Mouse (Mus musculus) mouse embryonic stem cell (cell line): ENCODE measurements at regions not wholly inside any gene's neighbourhood (a gene's known extent, or its start where the extent isn't known, plus 50 kb on each side); places are given as distances from the start of the nearest gene placed in this dataset.

Source experiments
- in situ Hi-C, 2 experiments: fragments of 300-500 bp; cut with MboI; formaldehyde crosslinking; loops; 1 replicate in 1 of 2; 3 replicates in 1 of 2; pipeline ENCODE4 v1.14.3; 2019 to 2020; ENCODE audit warnings: low sequenced_read_pairs in 2 of 2, low pct_unique_long_range_greater_than_20kb in 1 of 2, mixed read lengths in 1 of 2; ENCODE audit not compliant: unreplicated experiment in 1 of 2

- in situ Hi-C loops = no loop called here
Observed at GRCm38 (mm10) chr6:22452203-22452602, 96.2 kb upstream of the Fam3c start.

GRCm38 (mm10) chr6:22450501-22450900 lies 94.5 kb upstream of the Fam3c start:
- in situ Hi-C loops = no loop called here

GRCm38 (mm10) chr6:22448906-22449305 lies 92.9 kb upstream of the Fam3c start:
- in situ Hi-C loops = loop anchor here in 1 of 2 experiments (10.0 kb wide), 1 partner anchor 124 kb away; no protein-coding TSS in a partner anchor

- in situ Hi-C loops = loop anchor here in 1 of 2 experiments (10.0 kb wide), 1 partner anchor 123 kb away; no protein-coding TSS in a partner anchor
Observed at GRCm38 (mm10) chr6:22447636-22448035, 91.6 kb upstream of the Fam3c start.

- in situ Hi-C loops = loop anchor here in 1 of 2 experiments (10.0 kb wide), 1 partner anchor 122 kb away; no protein-coding TSS in a partner anchor
Observed at GRCm38 (mm10) chr6:22446621-22447310, 90.7 kb upstream of the Fam3c start.

GRCm38 (mm10) chr6:22444856-22445255 lies 88.8 kb upstream of the Fam3c start:
- in situ Hi-C loops = loop anchor here in 1 of 2 experiments (10.0 kb wide), 1 partner anchor 120 kb away; no protein-coding TSS in a partner anchor

- in situ Hi-C loops = loop anchor here in 1 of 2 experiments (10.0 kb wide), 1 partner anchor 119 kb away; no protein-coding TSS in a partner anchor
Observed at GRCm38 (mm10) chr6:22444220-22444619, 88.2 kb upstream of the Fam3c start.

- in situ Hi-C loops = loop anchor here in 1 of 2 experiments (10.0 kb wide), 1 partner anchor 119 kb away; no protein-coding TSS in a partner anchor
Observed at GRCm38 (mm10) chr6:22443573-22443972, 87.5 kb upstream of the Fam3c start.

- in situ Hi-C loops = loop anchor here in 1 of 2 experiments (10.0 kb wide), 1 partner anchor 118 kb away; no protein-coding TSS in a partner anchor
Observed at GRCm38 (mm10) chr6:22443170-22443569, 87.1 kb upstream of the Fam3c start.

GRCm38 (mm10) chr6:22442591-22442990 lies 86.5 kb upstream of the Fam3c start:
- in situ Hi-C loops = loop anchor here in 1 of 2 experiments (10.0 kb wide), 1 partner anchor 118 kb away; no protein-coding TSS in a partner anchor

- in situ Hi-C loops = loop anchor here in 1 of 2 experiments (10.0 kb wide), 1 partner anchor 115 kb away; no protein-coding TSS in a partner anchor
Observed at GRCm38 (mm10) chr6:22439871-22440270, 83.8 kb upstream of the Fam3c start.

GRCm38 (mm10) chr6:22429026-22429425 lies 73.0 kb upstream of the Fam3c start:
- in situ Hi-C loops = no loop called here

GRCm38 (mm10) chr6:22424161-22424807 lies 68.2 kb upstream of the Fam3c start:
- in situ Hi-C loops = no loop called here

GRCm38 (mm10) chr6:22423070-22423980 lies 67.3 kb upstream of the Fam3c start:
- in situ Hi-C loops = no loop called here

GRCm38 (mm10) chr6:22421551-22421950 lies 65.5 kb upstream of the Fam3c start:
- in situ Hi-C loops = no loop called here

- in situ Hi-C loops = no loop called here
Observed at GRCm38 (mm10) chr6:22418279-22418678, 62.2 kb upstream of the Fam3c start.

- in situ Hi-C loops = no loop called here
Observed at GRCm38 (mm10) chr6:22417189-22417588, 61.1 kb upstream of the Fam3c start.

- in situ Hi-C loops = no loop called here
Observed at GRCm38 (mm10) chr6:22411796-22412195, 55.8 kb upstream of the Fam3c start.
